Mouse (Mus musculus): ENCODE measurements around the gene Kxd1. TPM values are rescaled to one million over a fixed set of nuclear protein-coding genes. Genes with fewer than 3 reads are reported as not detected.

Kxd1 gene
- polyA plus RNA-seq, 1 experiment from 2014 or later, result 47.1 TPM

GRCm38 (mm10) chr8:70560564-70560963, 32.8 kb upstream of the Kxd1 start:
- DNase-seq (ENCODE audit: low spot score) (no peak), ATAC-seq (ENCODE audit: low FRiP score, low TSS enrichment) (no peak)
- WGBS, result 59% methylated on average over 3 of the region's 3 CpGs
- Histone ChIP-seq H3K27me3 (ENCODE audit: control insufficient read depth, insufficient read depth, low read length) (no peaks in the 10 kb centered on the region), H3K4me2 (replicated peaks; ENCODE audit: low read depth) (no peak overlapping the region), H3K9ac (ENCODE audit: low read length) (no peak overlapping the region), H3K36me3 (ENCODE audit: control insufficient read depth, insufficient read depth, low read length) (peaks cover 2% of the 10 kb centered on the region; the same call in 1 of the 2 replicates), H3K4me3 (ENCODE audit: low read depth, low read length) (no peak overlapping the region), H3K4me1 (replicated peaks; ENCODE audit: control insufficient read depth, insufficient read depth) (peaks cover 18% of the 10 kb centered on the region), H3K27ac (replicated peaks) (no peak overlapping the region; the same call in 1 of the 2 replicates), H3K9me3 (ENCODE audit: control insufficient read depth, low read length) (no peaks in the 10 kb centered on the region)
- TF ChIP-seq EP300 (optimal IDR thresholded peaks at IDR 0.05), result no peak
- TF ChIP-seq CTCF (IDR thresholded peaks at IDR 0.05; ENCODE audit: low read depth), result no peak

- DNase-seq (ENCODE audit: low spot score) (peak; percentile 26), ATAC-seq (ENCODE audit: low FRiP score, low TSS enrichment) (peak; percentile 41; the same call in 1 of the 2 replicates)
- H3K4me3 ChIP-seq (ENCODE audit: low read depth, low read length), result no peak overlapping the region
- no peaks in the 10 kb centered on the region for H3K27me3 ChIP-seq (ENCODE audit: control insufficient read depth, insufficient read depth, low read length)
- peaks cover 18% of the 10 kb centered on the region for H3K4me1 ChIP-seq (replicated peaks; ENCODE audit: control insufficient read depth, insufficient read depth)
- 0 out of 2 replicates have a peak overlapping the region, but pooled peaks have one; percentile 3 for H3K27ac ChIP-seq (replicated peaks)
- WGBS, result 65% methylated on average over 2 of the region's 2 CpGs
- H3K36me3 ChIP-seq (ENCODE audit: control insufficient read depth, insufficient read depth, low read length), result peaks cover 2% of the 10 kb centered on the region; the same call in 1 of the 2 replicates
- no peaks in the 10 kb centered on the region for H3K9me3 ChIP-seq (ENCODE audit: control insufficient read depth, low read length)
- H3K9ac ChIP-seq (ENCODE audit: low read length), result no peak overlapping the region
- no peak overlapping the region for H3K4me2 ChIP-seq (replicated peaks; ENCODE audit: low read depth)
- TF ChIP-seq EP300 (optimal IDR thresholded peaks at IDR 0.05) (no peak), CTCF (IDR thresholded peaks at IDR 0.05; ENCODE audit: low read depth) (peak; percentile 68)
These were observed 32.3 kb upstream of the Kxd1 start for GRCm38 (mm10) chr8:70560096-70560495.

- ATAC-seq (ENCODE audit: low FRiP score, low TSS enrichment) (no peak), DNase-seq (ENCODE audit: low spot score) (no peak)
- no peaks in the 10 kb centered on the region for H3K9me3 ChIP-seq (ENCODE audit: control insufficient read depth, low read length)
- H3K4me1 ChIP-seq (replicated peaks; ENCODE audit: control insufficient read depth, insufficient read depth), result peaks cover 16% of the 10 kb centered on the region
- H3K36me3 ChIP-seq (ENCODE audit: control insufficient read depth, insufficient read depth, low read length), result peaks cover 2% of the 10 kb centered on the region; the same call in 1 of the 2 replicates
- H3K27ac ChIP-seq (replicated peaks), result no peak overlapping the region
- H3K9ac ChIP-seq (ENCODE audit: low read length), result no peak overlapping the region
- 65% methylated on average over 3 of the region's 3 CpGs for WGBS
- no peaks in the 10 kb centered on the region for H3K27me3 ChIP-seq (ENCODE audit: control insufficient read depth, insufficient read depth, low read length)
- H3K4me2 ChIP-seq (replicated peaks; ENCODE audit: low read depth), result no peak overlapping the region
- TF ChIP-seq CTCF (IDR thresholded peaks at IDR 0.05; ENCODE audit: low read depth) (peak; percentile 59), EP300 (optimal IDR thresholded peaks at IDR 0.05) (no peak)
- H3K4me3 ChIP-seq (ENCODE audit: low read depth, low read length), result no peak overlapping the region
These were observed 31.2 kb upstream of the Kxd1 start for GRCm38 (mm10) chr8:70558983-70559382.

- peaks cover 21% of the 10 kb centered on the region for H3K4me1 ChIP-seq (replicated peaks; ENCODE audit: control insufficient read depth, insufficient read depth)
- DNase-seq (ENCODE audit: low spot score), result no peak
- WGBS, result 56% methylated on average over 4 of the region's 4 CpGs
- no peak overlapping the region for H3K9ac ChIP-seq (ENCODE audit: low read length)
- H3K9me3 ChIP-seq (ENCODE audit: control insufficient read depth, low read length), result no peaks in the 10 kb centered on the region
- H3K36me3 ChIP-seq (ENCODE audit: control insufficient read depth, insufficient read depth, low read length), result peaks cover 2% of the 10 kb centered on the region; the same call in 1 of the 2 replicates
- H3K4me2 ChIP-seq (replicated peaks; ENCODE audit: low read depth), result no peak overlapping the region
- no peaks in the 10 kb centered on the region for H3K27me3 ChIP-seq (ENCODE audit: control insufficient read depth, insufficient read depth, low read length)
- no peak overlapping the region for H3K27ac ChIP-seq (replicated peaks)
- no peak for ATAC-seq (ENCODE audit: low FRiP score, low TSS enrichment)
- TF ChIP-seq EP300 (optimal IDR thresholded peaks at IDR 0.05), result no peak
- TF ChIP-seq CTCF (IDR thresholded peaks at IDR 0.05; ENCODE audit: low read depth), result peak; percentile 55
- no peak overlapping the region for H3K4me3 ChIP-seq (ENCODE audit: low read depth, low read length)
These were observed 30.6 kb upstream of the Kxd1 start for GRCm38 (mm10) chr8:70558334-70558733.

- H3K4me1 ChIP-seq (replicated peaks; ENCODE audit: control insufficient read depth, insufficient read depth), result peaks cover 8% of the 10 kb centered on the region
- H3K27ac ChIP-seq (replicated peaks), result no peak overlapping the region
- no peak overlapping the region for H3K4me2 ChIP-seq (replicated peaks; ENCODE audit: low read depth)
- no peak overlapping the region for H3K9ac ChIP-seq (ENCODE audit: low read length)
- 86% methylated on average over 4 of the region's 4 CpGs for WGBS
- peaks cover 2% of the 10 kb centered on the region; the same call in 1 of the 2 replicates for H3K36me3 ChIP-seq (ENCODE audit: control insufficient read depth, insufficient read depth, low read length)
- H3K27me3 ChIP-seq (ENCODE audit: control insufficient read depth, insufficient read depth, low read length), result no peaks in the 10 kb centered on the region
- H3K9me3 ChIP-seq (ENCODE audit: control insufficient read depth, low read length), result no peaks in the 10 kb centered on the region
- no peak for DNase-seq (ENCODE audit: low spot score)
- no peak for ATAC-seq (ENCODE audit: low FRiP score, low TSS enrichment)
- H3K4me3 ChIP-seq (ENCODE audit: low read depth, low read length), result no peak overlapping the region
- TF ChIP-seq EP300 (optimal IDR thresholded peaks at IDR 0.05) (no peak), CTCF (IDR thresholded peaks at IDR 0.05; ENCODE audit: low read depth) (no peak)
These were observed 27.5 kb upstream of the Kxd1 start for GRCm38 (mm10) chr8:70555079-70555747.

GRCm38 (mm10) chr8:70553740-70554139, 26.0 kb upstream of the Kxd1 start:
- Histone ChIP-seq H3K4me3 (ENCODE audit: low read depth, low read length) (no peak overlapping the region), H3K9ac (ENCODE audit: low read length) (no peak overlapping the region), H3K9me3 (ENCODE audit: control insufficient read depth, low read length) (no peaks in the 10 kb centered on the region), H3K4me1 (replicated peaks; ENCODE audit: control insufficient read depth, insufficient read depth) (peaks cover 8% of the 10 kb centered on the region), H3K36me3 (ENCODE audit: control insufficient read depth, insufficient read depth, low read length) (peaks cover 2% of the 10 kb centered on the region; the same call in 1 of the 2 replicates), H3K4me2 (replicated peaks; ENCODE audit: low read depth) (no peak overlapping the region), H3K27ac (replicated peaks) (0 out of 2 replicates have a peak overlapping the region, but pooled peaks have one; percentile 53), H3K27me3 (ENCODE audit: control insufficient read depth, insufficient read depth, low read length) (no peaks in the 10 kb centered on the region)
- TF ChIP-seq EP300 (optimal IDR thresholded peaks at IDR 0.05) (no peak), CTCF (IDR thresholded peaks at IDR 0.05; ENCODE audit: low read depth) (no peak)
- peak; percentile 51 for DNase-seq (ENCODE audit: low spot score)
- ATAC-seq (ENCODE audit: low FRiP score, low TSS enrichment), result no peak; the same call in 1 of the 2 replicates
